Mouse (Mus musculus) testis, adult 2 months (tissue): ENCODE results near the gene D230025D16Rik.

Experiments
- CTCF ChIP-seq: fragments of 200-500 bp; IDR thresholded peaks from 2 replicates; pipeline ENCODE4 v1.5.1; 2012; ENCODE audit warnings: low read depth, mild to moderate bottlenecking, inconsistent platforms, low read length, moderate library complexity; ENCODE audit not compliant: control insufficient read depth, insufficient read depth, insufficient replicate concordance
- POLR2A ChIP-seq: fragments of 200-500 bp; IDR thresholded peaks from 2 replicates; pipeline ENCODE4 v1.6.1; 2012; ENCODE audit warnings: low read depth, mild to moderate bottlenecking, inconsistent platforms, low read length, moderate library complexity; ENCODE audit not compliant: control insufficient read depth

DNA sequence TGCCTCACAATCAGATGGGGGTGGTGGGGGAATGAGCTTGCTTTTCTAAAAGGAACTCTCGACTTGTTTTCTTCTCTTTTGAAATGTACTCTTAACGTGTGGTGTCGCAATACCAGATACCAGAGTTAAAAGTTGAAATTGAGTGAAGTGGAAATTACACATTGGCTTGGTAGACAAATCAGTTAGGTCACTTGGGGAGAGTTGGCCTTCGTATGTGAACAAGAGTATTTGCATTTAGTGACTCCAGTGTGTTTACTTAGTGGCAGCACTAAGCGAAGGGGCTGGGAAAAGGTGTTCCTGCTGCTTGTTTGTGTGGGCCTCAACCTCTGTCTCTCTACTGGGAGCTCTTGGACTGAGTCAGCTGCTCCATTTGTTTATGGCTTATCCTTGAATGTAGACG lies 972 bp downstream of the D230025D16Rik start:
- no peak for TF ChIP-seq CTCF
- TF ChIP-seq POLR2A = no peak
